Mouse (Mus musculus): Measurements from ENCODE around the gene Inhbc.

- TF ChIP-seq CTCF (IDR thresholded peaks at IDR 0.05; ENCODE audit: control insufficient read depth, insufficient read depth, insufficient read length) (no peak), MYOG (IDR thresholded peaks at IDR 0.05; ENCODE audit: control insufficient read depth, extremely low read depth, insufficient read length) (no peak), FOSL1 (IDR thresholded peaks at IDR 0.05; ENCODE audit: insufficient read depth, low read length, poor library complexity, severe bottlenecking) (no peak), USF1 (IDR thresholded peaks at IDR 0.05; ENCODE audit: low read depth) (no peak), MYOD1 (IDR thresholded peaks at IDR 0.05; ENCODE audit: control insufficient read depth, insufficient read length, low read depth) (no peak), CEBPB (IDR thresholded peaks at IDR 0.05; ENCODE audit: low read depth) (no peak)
Observed at GRCm38 (mm10) chr10:127319969-127320368, 50.3 kb downstream of the Inhbc start.
